Mouse (Mus musculus) effector memory CD4-positive, alpha-beta T cell, adult 7 months (primary cell): Measurements from ENCODE around the gene Rlf. TPM values are rescaled to one million over a fixed set of nuclear protein-coding genes. Genes with fewer than 3 reads are reported as not detected.

Experiments used
- polyA plus RNA-seq: library from polyadenylated mRNA; unstranded; fragments of 100-300 nt; shearing (Covaris generic); gene quantifications from one replicate; pipeline ENCODE4 v1.2.1, GENCODE M21; 2017

The Rlf gene
- polyA plus RNA-seq, result 80.9 TPM

GRCm38 (mm10) chr4:121214793-121215304 lies at the start of gene Rlf:
Gene Rlf, minus strand, starts transcription at chr4:121215084.

GRCm38 (mm10) chr4:121109126-121109525 lies 105.8 kb downstream of the Rlf start, which contains the start of gene Tmco2:
Gene Tmco2, minus strand, starts transcription at chr4:121109226.

GRCm38 (mm10) chr4:121097650-121098378 lies 117.1 kb downstream of the Rlf start, which contains the start of gene Zmpste24:
Gene Zmpste24, minus strand, starts transcription at chr4:121098241.

Other genes with a start within 250 kb of the Rlf start
- gene Smap2, start 197.8 kb downstream of the Rlf start, polyA plus RNA-seq, result 80.3 TPM
- gene Col9a2, start 175.7 kb downstream of the Rlf start, polyA plus RNA-seq, result 0.34 TPM
- 41.5 TPM for gene Zmpste24, start 116.8 kb downstream of the Rlf start, polyA plus RNA-seq
- gene Tmco2, start 105.9 kb downstream of the Rlf start, polyA plus RNA-seq, result not detected
- gene Gm12888, start 109.8 kb upstream of the Rlf start, polyA plus RNA-seq, result not detected
- not detected for gene Gm12886, start 208.0 kb upstream of the Rlf start, polyA plus RNA-seq